Mouse (Mus musculus) central nervous system, embryonic 11.5 days (tissue): ENCODE results near the gene Chst7. TPM values are rescaled to one million over a fixed set of nuclear protein-coding genes. Genes with fewer than 3 reads are reported as not detected.

Source experiments
- polyA plus RNA-seq: library from polyadenylated mRNA; depleted of rRNA; stranded (reverse); fragments of >200 nt; gene quantifications from 2 replicates; pipeline ENCODE4 v1.2.3, GENCODE M21; 2012; rRNA removed

The Chst7 gene
- polyA plus RNA-seq = 1.2 and 1.8 TPM in 2 replicates

DNA sequence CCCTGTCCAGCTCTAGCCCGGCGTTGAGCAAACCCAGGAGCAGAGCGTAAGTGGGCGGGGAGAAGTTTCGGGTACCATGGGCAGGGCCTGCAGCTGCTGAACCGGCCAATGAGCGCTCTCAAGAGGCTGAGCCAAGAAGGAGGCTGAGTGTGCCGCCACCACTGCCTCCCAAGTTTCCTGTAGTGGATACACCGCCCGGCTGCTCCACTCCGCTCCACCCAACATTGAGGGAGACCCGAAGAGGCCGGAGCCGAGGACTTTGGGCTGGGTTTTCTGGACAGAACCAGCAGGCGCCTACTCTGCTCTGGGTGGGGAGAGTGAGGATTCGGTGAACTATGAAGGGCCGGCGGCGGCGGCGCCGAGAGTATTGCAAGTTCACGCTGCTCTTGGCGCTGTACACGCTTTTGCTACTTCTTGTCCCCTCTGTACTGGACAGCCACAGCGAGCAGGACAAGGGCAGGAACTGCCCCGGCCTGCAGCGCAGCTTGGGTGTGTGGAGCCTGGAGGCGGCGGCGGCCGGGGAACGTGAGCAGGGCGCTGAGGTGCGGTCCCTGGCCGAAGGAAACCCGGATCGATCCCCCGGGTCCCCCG is at the start of gene Chst7:
TSS of gene Chst7 (plus strand) at position 180 of the 591 bp plus-strand sequence.

Other genes starting within 250 kb of the Chst7 start
- gene Slc9a7, start 232.2 kb downstream of the Chst7 start, polyA plus RNA-seq = 1.1 and 1.2 TPM in 2 replicates